Mouse (Mus musculus) hindlimb bud, embryonic 11.5 days (tissue): Measurements from ENCODE around the gene Ang2.
"Not testable (repeated sequence)": the region's sequence is repeated elsewhere in the genome, so short reads cannot be mapped to it uniquely, and the experiment has no call there.

Source experiments
- DNase-seq: peaks from one replicate; pipeline ENCODE4 v3.0.0-alpha.2; 2012; ENCODE audit warnings: low read depth, low spot score; ENCODE audit errors: extremely low spot score

Gene Ang2

DNA sequence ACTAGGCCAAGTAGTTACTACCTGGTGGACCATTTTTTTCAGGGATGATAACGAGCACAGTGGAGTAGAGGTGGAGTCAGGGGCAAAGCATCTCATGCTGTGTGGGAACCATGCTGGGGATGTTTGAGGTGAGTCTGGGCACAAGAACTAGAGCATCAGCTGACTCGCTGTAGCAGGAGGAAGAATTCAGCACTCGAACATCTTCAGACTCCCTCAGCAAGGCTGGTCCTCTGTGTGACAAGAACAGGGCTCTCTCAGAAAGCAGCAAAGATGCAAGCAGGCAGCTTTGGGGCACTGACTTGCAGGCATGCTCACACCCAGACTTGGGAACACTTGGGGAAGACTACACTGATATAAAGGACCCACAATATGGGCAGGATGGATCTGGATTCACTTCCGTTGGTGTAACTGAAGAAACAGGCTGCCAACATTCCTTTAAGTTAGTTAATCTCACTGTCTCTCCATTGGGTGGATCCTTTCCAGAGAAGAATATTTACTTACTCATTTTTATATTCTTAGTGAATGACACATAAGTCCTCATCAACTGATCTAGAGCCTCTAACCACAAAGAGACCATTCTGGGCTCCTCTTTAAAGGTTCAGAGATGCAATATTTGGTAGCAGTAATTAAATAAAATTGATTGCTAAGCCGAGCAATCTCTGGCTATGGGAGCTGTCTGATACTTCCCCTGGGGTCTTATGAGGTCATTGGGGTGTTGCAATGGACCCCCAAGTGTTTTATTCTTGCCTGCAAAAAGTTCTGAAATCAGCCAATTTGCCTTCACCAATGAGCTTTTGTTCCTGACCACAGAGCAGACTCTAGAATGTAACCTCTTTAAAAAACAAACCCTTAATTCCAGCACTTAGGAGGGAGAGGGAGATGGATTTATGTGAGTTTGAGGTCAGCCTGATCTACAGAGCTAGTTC is at the start of gene Ang2:
TSS of gene Ang2 (minus strand) at position 51 of the 926 bp plus-strand sequence.
- no peak for DNase-seq

DNA sequence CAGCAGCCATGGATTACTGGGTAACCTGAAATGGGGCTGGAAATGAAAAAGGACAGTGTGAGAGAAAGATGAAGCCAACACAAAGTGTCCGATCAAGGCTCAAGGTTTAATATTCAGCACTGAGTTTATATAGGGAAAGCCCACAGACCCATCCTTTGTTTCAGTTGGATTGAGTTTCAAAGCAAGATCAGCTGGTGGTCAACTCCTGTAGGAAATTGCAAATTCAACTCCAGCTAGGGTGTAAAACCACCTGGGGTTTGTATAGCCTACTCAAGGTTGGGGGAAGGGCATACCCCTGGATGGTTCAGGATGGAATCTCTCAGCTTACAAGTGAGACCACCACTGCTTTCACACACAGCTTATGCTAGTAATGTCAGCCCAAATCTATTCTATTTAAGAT is 48.8 kb upstream of the Ang2 start:
- DNase-seq, result no peak

DNA sequence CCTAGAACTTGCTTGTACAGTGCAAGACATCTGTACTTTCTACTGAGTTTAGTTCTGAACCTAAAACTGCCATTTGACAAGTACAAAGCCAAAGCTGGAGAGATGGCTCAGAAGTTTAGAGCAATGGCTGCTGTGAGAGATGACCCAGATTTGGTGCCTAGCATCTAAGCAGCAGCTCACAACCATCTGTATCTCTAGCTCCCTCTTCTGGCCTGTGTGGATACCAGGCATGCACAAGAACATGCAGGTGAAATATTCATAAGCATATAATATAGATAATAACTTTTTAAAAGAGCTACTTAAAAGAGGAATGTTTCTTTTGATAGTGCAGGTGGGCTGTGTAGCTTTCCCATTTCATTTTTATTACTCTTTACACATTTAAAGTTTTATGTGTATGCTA is 42.0 kb upstream of the Ang2 start:
- peak; percentile 20 for DNase-seq

DNA sequence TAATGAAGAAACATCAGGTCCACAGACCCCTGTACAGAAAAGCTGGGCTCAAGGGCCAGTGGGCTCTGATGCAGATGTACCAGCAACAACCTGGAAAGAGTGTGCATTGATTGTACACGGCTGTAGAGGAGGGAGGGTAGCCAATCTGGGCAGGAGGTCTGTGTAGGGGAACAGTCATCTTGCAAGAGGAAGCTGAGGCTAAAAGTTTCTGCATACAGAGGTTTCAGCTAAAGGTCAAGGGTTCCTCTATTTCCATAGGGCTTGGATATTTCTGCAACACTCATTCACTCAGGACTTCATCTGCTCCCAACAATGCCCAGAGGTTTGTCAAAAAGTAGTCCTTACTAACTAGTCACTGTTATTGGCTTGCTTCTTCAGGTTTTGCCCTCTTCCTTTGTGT is 38.5 kb upstream of the Ang2 start:
- not testable (repeated sequence) for DNase-seq

DNA sequence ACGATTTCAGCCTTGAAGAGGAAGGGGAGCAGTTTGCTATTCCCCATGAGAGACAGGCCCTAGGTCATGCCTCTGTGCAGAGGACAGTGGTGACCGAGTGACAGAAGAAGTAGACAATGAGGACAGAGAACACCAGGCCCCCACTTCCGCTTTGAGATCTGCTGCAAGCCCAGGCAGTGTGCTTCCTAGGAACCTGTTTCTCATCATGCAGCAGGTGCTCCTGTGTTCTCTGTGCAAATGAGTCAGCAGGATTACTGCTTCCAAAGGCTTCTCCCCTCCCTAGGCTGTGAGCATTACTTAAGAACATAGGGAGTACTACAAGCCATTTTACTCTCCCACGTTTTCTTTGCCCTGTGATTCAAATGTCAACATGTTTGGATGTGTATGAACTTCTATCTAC is 30.7 kb upstream of the Ang2 start:
- not testable (repeated sequence) for DNase-seq

DNA sequence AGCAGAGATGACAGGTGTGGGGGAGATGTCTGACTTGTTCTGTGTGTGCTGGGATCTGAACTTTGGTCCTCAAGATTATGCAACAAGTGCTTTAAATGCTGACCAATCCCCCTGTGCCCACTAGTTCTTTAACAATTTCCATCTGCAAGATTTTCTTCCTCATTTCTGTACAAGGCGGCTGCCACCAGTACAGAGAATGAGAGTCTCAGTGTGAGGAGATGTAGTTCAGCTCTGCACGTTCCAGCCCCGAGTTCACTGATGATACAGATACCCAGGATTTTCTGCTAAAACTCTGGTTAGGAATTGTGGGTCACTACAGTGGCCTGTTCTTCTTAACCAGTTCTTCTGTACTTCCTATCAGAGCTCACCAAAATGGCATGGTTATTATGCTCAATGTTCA is 21.1 kb upstream of the Ang2 start:
- DNase-seq, result not testable (repeated sequence)

DNA sequence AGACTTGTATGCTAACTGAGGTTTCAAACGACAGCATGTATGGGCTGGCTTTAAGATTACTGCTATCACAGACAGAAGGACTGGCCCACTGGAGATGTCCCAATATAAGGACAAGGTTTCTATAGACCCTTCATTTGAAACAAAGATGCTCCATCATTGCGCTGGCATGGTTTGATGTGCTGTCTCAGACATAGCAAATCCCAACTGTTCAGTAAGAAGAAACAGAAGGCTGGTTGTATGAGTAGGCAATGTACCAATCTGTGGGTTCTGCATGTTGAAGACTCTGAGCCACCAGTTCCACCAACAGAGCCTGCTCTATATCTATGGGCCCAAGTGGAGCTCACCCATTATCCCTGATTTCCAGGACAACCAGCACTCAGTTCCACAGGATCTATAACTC is 4.2 kb upstream of the Ang2 start, which contains the start of gene Ear14:
TSS of gene Ear14 (plus strand) at position 277 of the 400 bp plus-strand sequence.
- DNase-seq, result no peak

DNA sequence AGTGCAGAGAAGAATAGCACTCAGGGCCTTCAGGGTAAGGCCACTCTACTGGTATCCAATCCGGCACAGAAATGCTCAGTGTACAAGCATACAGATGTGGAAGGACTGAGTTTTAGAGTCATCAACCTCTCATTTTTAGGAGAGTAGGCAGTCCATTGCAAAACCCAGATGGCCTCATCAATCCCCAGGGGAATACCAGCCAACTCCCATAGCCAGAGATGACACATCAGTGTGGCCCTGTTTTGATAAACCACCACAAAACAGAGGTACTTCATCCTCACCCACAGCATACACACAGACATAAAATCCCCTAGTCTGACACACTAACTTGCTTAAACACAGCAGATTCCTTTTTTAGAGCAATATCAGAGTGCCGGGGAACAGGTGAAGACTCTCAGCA is 1.5 kb upstream of the Ang2 start:
- no peak for DNase-seq

DNA sequence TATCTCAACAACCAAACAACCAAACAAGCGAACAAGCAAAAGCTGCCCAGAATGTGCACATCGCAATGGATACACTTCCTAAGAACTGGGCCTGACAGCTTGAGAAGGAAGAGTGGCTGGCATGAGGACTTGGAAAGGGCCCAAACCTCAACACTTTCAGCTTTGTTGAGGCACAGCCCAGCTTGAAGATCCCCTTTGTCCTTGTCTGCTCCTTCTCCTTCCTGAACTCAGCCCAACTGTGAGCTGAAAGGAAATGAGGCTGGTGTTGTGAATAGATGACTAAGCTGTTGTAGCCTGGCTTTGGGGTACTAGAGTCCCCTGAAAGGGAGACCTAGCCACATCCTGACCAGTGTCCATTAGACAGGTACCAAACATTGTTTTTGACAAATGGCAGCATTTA is 1.1 kb upstream of the Ang2 start:
- DNase-seq, result no peak

DNA sequence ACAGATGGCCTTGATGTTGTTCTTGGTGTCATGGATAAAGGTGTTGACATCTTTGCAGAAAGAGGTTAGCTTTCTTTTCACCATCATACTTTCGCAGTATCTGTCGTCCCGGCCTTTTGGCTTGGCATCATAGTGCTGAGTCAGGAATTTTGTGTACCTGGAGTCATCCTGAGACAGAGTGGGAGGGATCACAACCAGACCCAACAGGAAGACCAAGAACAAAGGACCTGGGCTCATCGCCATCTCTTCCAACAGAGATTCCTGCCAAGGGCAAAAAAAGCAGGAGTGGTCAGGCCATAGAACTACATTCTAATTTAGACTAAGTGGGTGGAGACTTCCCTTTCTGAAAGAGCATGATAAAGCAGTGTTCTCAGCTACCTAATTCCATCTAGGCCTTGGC is 3.3 kb downstream of the Ang2 start:
- no peak for DNase-seq

DNA sequence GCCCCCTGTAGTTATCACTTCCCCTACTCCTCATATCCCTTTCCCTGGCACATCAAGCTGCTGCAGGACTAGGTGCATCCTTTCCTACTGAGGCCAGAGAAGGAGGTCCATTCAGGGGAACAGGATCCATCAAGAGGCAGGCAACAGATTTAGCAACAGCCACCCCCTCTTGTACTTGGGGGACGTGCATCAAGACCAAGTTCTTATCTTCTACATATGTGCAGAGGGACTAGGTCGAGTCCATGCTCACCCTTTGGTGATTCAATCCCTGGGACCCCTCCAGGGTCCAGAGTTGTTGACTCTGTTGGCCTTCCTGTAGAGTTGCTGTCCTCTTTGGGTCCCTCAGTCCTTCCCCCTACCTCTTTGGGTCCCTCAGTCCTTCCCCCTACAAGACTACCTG is 17.9 kb downstream of the Ang2 start:
- DNase-seq, result not testable (repeated sequence)

DNA sequence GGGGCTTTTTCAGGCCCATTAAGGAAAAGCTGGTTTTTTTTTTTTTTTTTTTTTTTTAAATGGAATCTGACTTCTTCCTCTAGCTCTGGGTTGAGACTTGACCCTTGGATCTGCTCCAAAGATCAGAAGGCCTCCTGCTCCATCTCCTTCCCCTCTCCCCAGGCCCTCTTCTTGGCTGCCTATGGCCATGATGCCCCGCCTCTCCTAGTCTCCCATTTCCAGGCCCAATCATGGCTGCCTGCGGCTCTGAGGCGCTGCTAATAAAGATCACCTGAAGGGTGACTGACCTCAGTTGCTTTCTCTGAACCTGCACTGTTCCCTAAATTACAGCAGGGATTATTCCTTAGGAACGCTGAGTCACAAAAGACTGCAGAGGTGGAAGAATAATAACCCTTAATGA is 25.1 kb downstream of the Ang2 start:
- no peak for DNase-seq

DNA sequence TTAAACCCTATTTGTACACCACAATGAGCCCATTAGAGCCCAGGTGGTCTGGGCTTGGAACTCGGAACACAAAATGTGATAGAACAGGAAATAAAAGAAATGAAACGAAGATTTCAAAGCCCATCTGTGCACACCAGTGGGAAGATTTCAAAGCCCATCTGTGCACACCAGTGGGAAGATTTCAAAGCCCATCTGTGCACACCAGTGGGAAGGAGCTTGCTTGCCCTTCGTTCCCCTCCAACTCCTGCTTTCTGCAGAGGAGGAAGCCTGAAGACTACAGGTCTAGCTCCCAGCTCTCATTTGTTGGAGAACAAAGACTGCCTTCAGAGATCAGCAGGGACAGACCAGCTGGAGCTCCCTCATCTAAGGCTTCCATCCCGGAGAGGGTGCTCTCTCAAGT is 26.0 kb downstream of the Ang2 start:
- not testable (repeated sequence) for DNase-seq

DNA sequence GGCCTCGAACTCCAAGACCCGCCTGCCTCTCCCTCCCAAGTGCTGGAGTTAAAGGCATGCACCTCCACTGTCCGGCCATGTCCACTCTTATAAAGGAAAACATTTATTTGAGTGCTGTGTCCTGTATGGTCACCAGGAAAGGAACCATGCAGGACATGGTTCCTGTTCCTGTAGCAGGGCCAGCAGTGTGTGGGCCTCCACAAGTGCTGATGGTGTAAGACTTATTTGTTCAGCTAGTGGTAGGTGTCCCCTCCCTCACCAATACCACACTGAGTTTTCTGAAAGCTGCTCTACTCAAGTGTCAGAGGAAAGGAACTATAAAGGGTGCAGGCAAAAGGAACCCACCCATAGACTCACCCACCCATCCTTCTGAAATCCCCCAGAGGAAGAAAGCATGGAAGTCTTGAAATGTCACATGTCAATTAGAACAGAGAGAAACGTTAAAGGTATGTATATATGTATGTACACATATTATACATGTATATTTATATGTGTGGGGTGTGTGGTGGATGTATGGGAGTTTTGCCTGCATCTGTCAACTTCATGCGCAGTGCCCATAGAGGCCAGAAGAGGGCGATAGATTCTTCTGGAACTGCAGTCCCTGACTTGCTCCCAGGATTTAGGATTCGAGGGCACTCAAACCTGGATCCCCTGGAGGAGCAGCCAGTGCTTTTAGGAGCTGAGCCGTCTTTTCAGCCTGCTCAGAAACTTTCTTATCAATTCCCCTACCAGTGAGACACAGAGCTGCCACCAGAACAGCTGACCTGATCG is 26.7 kb downstream of the Ang2 start:
- not testable (repeated sequence) for DNase-seq

DNA sequence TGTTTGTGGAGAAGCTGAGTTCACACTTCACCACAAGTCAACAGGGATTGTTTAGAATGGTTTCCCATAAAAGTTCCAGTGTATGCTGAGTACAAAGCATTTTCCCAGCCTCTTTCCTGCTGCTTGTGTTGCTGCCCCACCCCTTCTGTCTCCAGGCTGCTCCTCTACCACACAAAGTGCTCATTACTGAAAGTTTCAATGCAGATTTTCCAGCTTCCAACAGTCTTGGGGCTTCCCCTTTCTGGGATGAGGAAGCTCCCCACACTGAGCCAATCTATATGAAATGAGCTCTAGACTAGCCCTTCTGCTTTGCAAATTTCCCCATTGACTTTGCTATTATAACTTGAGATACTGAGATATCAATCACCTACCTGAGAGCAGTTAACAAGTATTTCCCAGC is 32.9 kb downstream of the Ang2 start:
- no peak for DNase-seq

DNA sequence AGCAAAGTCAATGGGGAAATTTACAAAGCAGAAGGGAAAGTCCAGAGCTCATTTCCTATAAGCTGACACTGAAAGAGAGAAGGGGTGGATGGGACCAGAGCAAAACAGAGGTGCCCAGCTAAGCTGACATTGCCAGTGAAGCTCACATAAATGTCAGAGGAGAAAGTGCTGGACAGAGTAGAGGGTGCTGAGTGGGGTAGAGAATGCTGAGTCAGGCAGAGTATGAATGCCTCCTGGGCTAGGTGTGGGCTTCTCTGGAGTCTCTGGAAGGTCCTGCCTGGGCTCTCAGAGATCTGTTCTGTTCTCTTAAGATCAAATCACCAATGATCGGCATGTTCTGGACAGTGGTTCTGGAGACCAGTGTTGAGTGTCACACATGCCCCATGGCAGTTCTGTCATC is 33.5 kb downstream of the Ang2 start:
- no peak for DNase-seq

DNA sequence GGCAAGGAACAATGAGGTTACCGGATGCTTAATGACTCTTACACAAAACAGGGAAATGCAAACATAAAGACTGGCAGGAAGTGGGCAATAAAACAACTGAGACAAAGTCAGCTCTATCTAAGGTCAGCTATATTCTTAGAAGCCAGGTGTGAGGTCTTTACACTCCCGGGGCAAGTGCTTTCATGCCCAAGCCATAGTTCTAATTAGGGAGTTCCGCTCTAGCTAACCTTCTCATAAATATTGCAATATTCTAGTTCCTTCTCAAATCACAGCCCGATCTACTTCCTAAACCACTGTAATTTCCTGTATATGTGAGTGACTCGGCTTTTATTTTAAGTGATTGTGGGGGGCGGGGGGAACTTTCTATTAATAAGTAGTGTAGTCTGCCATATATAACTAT is 35.6 kb downstream of the Ang2 start:
- not testable (repeated sequence) for DNase-seq

DNA sequence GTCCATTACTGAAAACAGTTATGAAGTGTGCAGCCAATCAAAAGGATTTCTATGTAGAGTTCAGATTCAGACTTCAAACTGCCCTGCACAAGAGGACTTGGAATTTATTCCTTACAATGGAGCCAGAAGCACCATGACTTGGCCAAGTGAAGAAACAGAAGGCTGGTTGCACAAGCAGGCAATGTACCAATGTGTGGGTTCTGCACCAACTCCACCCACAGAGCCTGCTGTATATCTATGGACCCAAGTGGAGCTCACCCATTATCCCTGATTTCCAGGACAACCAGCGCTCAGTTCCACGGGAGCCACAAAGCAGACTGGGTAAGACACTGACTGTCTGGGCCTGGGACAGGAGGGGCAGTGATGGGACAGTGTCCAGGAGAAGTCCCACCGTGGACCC is 37.0 kb downstream of the Ang2 start, which contains the start of gene Rnase2b:
TSS of gene Rnase2b (plus strand) at position 285 of the 400 bp plus-strand sequence.
- DNase-seq, result not testable (repeated sequence)

DNA sequence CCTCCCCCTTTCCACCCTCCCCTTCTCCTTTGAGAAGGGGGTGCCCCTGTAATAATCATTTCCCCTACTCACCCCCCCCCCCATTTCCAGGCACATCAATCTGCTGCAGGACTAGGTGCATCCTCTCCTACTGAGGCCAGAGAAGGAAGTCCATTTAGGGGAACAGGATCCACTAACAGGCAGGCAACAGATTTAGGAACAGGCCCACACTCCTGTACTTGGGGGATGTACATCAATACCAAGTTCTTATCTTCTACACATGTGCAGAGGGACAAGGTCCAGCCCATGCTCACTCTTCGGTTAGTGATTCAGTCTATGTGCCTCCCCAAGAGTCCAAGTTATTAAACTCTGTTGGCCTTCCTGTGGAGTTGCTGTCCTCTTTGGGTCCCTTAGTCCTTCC is 41.9 kb downstream of the Ang2 start:
- DNase-seq, result no peak

DNA sequence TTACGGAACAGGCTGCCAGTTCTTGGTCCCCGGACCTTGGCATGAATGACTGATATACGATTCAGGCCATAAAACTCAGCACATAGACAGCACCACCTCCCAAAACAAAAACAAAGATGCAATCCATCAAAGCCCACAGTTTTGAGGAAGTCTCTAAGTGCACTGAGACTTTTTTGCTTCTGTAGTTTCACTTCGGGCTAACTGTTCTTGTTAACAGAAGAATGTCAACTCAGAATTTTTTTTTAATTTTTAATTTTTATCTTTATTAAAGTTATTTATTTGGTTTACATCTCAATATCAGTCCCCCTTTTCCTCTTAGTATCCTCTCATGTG is 42.2 kb downstream of the Ang2 start:
- no peak for DNase-seq

DNA sequence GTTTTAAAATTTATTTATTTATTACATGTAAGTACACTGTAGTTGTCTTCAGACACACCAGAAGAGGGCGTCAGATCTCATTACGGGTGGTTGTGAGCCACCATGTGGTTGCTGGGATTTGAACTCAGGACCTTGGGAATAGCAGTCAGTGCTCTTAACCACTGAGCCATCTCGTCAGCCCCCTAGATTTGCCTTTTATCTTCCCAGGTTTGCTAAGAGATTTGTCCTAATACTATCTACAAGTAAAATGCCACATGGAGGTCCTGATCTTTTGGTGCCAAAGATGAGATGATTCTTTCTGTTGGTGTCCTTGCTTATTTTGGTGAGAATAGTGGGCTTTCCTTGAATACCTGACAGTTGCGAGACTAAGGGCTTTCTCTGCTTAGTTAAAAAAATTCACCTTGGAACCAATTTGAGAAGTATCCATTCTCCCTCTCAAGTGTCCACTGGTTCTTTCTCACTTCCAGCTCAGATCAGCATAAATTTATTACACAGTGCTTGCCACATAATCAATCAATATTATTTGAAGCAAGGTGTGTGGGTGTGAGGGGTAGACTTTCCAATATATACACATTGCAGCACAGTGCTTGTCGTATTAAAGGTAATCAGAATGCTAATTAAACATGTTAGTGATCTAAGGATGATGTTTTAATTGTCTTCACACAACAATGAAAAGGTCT is 42.8 kb downstream of the Ang2 start:
- DNase-seq, result no peak
